Mouse (Mus musculus) heart, adult 8-10 months (tissue): ENCODE data around the gene Ltf. TPM values are rescaled to one million over a fixed set of nuclear protein-coding genes. Genes with fewer than 3 reads are reported as not detected.
A peak's percentile ranks its signal among the peaks of the same experiment; 100 is the strongest.

Source experiments
- DNase-seq: peaks from one replicate; pipeline ENCODE4 v3.0.0; 2022; ENCODE audit warnings: low spot score
- total RNA-seq, 4 experiments: library from RNA; stranded (reverse); gene quantifications; 2 replicates each; pipeline ENCODE4 v1.2.4; 2022

Gene Ltf
- total RNA-seq = 1 to 10 TPM in 1 of 4 experiments, not detected in 3; 6.7 TPM

GRCm38 (mm10) chr9:111019022-111019421 lies at the start of gene Ltf:
Gene Ltf (plus strand): TSS chr9:111019271.
- DNase-seq = no peak

DNA sequence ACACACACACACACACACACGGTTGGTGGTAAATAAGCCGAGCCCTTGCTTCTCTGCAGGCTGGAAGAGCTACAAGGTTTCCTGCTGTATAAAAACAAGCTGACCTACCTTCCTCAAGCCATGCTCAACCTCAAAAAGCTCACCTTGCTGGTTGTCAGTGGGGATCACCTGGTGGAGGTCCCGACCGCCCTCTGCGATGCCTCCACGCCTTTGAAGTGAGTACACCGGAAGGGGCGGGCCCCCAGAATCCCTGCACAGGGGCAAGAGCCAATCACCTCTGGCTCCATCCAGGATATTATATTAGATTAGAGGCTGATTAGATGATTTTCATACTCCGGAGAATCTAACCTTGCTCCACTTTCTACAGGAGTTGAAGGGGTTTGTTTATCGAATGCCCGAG lies 39.7 kb upstream of the Ltf start:
- DNase-seq = no peak

GRCm38 (mm10) chr9:110982351-110982750 lies 36.7 kb upstream of the Ltf start:
- DNase-seq = no peak

DNA sequence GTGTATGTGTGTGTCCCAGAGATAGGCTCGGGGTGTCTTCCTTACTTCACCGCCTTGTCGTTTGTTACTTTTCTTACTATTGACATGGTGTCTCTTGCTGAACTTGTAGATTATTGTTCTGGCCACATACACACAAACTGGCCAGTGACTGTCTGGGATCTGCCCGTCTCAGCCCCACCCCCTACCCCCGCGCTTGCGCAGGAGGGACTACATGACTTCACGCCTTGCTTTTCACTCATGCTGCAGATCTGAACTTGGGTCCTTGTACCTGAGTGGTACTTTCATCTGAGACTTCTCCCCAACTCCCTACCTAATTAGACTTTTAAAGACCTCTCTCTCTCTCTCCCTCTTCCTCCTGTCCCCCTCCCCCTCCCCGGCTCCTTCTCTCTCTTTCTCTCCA lies 35.0 kb upstream of the Ltf start:
- no peak for DNase-seq

- DNase-seq = no peak
Observed at GRCm38 (mm10) chr9:110985541-110985940, 33.5 kb upstream of the Ltf start.

GRCm38 (mm10) chr9:110985951-110986350 lies 33.1 kb upstream of the Ltf start:
- no peak for DNase-seq

DNA sequence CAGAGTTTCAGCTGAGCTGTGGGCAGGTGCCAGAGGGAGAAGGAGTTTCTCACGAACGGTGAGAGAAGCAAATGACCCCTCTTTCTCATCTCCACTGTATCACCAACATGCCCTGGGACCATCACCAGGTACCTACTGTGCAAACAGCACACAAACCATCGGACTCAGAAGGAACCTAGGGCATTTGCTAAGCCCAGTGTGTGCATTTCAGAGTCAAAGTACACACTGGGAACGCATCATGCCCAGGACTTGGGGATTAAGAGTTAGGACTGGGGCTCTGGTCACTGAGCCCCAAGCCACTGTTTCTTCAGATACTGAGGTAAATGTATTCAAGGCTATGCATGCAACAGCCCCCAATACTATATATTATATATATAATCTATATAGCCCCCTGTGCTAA lies 31.7 kb upstream of the Ltf start:
- no peak for DNase-seq

DNA sequence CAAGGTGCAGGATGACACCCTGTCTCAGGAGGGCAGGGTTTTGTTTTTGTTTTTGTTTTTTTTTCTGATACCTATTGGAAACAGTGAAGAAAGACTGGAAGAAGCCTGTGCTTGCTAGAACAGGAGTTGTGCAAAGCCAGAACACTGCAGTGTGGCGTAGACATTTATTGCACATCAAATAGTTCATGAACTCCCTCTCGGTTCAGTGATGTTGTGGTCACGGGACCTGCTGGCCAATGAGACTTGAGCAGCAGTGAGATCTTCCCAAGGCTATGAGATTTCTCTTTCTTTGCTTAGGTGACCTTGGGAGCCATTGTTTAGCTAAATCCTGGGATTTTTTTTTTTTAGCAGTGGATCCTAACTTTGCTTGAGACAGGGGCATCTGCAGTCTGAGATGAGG lies 31.0 kb upstream of the Ltf start:
- DNase-seq = no peak

DNA sequence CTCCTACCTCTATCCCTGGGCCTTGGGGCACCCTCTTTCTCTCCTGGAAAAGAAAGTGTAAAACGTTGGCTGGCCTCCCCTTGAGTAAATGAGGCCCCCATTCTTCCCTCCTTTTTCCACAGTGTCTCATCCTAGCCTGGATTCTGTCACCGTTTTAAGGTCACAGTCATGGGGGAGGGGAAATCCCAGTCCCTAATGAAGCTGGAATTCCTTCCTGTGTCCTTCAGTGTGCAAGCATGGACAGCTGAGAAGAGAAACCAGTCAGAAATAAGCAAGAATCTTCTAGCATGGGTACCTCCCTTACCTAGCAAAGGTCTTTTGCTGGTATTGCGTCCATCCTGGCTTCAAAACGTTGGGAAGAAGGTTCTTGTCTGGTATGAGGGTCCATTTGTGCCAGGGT lies 29.9 kb upstream of the Ltf start:
- DNase-seq = no peak

GRCm38 (mm10) chr9:110989543-110989942 lies 29.5 kb upstream of the Ltf start:
- no peak for DNase-seq

- peak; percentile 73 for DNase-seq
Observed at GRCm38 (mm10) chr9:110990204-110990603, 28.9 kb upstream of the Ltf start, which contains the start of gene Rtp3. Gene Rtp3 (minus strand): TSS chr9:110990583.

- DNase-seq = no peak
Observed at GRCm38 (mm10) chr9:110993281-110993709, 25.8 kb upstream of the Ltf start.

DNA sequence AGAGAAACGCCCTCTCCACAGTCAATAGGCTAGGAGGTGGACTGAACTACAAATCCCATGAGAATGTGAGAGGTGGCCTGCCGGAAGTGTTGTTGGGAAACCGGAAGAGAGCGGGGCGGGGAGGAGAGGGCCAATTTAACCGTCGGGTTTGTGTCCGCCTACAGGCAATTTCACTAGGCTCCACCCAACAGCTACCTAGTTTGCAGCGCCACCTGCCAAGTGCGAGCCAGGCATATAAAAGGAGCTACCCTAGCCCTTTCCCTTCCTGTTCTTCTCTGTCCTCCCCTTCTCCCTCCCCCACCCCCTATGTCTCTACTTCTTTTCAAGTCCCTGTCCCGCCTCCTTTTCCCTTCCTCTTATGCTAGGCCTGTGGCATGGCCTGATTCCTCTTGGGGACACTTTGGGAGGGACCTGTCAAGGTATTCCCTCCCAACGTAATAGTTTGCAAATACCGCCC lies 24.3 kb upstream of the Ltf start:
- DNase-seq = peak; percentile 84

- DNase-seq = peak; percentile 86
Observed at GRCm38 (mm10) chr9:110997245-110997644, 21.8 kb upstream of the Ltf start.

DNA sequence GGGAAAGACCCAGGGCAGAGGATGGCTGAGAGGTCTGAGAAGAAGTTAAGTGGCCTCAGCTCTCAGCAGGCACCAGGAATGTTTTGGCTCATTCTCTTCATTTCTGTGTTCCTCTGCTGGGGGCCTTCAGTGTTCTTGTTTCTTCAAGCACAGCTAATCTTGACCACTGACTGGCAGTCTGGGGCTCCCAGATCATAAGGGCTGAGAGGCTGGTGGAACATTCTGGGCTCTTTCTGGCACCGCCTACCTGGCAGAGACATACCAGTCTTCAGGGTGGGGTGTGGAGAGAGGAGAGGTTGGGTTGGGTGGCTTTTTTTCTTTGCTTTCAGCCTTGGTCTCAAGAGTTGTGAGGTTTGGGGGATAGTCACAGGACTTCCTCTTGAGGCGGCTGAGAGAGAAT lies 20.0 kb upstream of the Ltf start:
- DNase-seq = no peak

GRCm38 (mm10) chr9:110999856-111000255 lies 19.2 kb upstream of the Ltf start:
- DNase-seq = peak; percentile 41

DNA sequence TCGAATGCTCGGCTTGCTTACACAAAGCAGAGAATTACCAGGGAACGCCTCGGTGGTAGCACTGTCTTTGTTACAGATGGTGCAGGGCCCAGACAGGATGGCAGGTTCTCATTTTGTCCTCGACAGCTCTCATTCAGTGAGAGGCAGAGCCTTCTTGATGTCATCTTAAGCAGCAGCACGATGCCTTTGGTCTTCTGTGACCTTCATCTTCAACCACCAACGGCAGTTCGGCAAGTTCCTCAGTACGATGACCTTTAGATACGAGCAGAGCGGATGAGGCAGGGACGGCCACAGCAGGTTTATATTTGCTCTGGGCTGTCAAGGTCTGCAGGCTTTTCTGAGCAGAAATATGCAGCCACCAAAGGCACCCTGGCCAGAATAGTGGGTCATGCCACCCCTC lies 17.4 kb upstream of the Ltf start:
- no peak for DNase-seq

DNA sequence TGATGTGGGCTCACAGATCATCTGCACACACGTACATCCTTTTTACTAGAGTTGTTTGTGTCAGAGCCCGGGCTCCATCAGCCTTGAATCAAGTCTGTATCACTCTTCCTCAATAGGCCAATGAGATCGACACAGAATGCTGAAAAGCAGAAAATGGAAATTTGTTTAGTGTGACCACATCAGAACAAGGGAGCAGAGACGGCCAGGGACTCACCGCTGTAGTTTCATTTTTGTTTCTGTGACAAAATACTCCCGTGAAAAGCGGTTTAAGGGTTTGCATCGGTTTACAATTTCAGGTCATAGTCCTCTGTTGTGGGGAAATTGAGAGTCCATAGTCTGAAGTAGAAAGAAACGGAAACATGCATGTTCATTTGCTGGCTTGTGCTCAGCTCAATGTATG lies 15.8 kb upstream of the Ltf start:
- no peak for DNase-seq

DNA sequence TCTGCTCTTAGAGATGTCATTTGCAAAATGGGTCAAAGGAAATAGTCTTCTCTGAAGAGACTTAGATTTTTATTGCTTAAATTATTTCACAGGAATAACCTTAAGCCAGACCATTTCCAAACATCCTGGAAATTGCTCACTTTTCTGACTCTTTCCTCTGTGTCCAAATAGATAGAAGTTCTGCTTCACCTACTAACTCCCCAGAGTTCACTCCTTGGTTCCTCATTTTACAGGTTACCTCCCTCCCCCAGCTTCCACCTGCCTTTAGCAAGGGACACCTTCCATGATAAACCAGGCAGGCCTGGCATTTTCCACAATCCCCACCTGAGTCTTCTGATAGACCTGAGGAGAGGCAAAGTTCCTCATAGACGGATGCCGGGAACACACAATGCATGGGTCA lies 12.5 kb upstream of the Ltf start:
- no peak for DNase-seq

DNA sequence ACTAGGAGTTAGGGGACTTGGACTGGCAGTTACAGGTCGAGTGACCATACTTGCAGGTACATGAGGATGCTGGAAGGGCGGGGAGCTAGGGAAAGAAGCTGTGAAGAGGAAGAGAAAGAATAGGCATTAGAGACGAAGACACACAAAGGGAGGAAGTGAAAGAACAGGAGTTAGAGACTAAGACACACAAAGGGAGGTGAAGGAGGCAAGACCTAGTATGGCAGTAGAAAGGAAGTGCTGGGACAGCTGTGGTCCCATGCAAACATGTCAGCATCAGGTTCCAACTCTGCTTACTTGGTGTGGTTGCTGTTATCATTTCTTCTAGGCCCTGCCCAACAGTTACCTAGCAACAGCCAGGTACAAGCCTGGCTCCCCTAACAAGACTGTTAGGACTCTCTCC lies 9.3 kb upstream of the Ltf start:
- no peak for DNase-seq

DNA sequence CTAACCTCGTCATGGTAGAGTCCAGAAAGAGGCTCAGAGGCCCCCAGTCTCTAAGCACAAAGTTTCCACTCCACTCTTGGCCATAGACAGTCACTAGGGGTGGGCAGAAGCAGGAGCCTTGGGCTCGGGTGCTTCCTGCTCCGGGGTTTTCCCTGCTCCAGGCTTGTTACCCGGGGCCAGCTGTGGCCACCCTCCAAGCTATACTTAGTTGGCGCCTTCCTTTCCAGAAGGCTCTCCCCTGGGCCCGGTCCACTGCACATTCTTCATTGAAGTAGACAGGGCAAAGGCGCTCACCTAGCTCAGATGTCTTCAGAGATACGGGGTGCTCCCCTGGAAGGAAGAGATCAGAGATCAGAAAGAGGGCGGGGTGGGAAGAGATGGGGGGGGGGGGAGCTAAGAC lies 7.5 kb upstream of the Ltf start:
- DNase-seq = no peak

DNA sequence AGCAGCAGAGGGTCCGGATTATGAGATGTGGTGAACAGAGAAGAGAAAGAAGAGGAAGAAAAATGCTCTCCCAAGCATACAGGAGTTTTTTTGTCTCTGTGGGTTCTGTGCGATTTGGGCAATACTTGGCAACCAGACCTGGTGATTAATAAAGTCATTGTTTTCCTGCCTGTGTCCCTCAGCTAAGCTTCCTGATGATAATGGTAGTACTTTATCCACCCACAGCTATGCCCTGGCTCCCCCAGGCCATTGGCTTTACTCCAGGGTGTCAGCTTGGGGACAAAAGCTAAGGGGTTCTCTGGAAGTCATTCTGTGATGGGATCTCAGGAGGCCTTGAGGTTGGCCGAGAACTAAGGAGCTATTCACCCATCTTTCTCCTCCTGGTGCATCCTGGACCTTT lies 7.0 kb upstream of the Ltf start:
- DNase-seq = no peak

- DNase-seq = no peak
Observed at GRCm38 (mm10) chr9:111015658-111016057, 3.4 kb upstream of the Ltf start.

GRCm38 (mm10) chr9:111026791-111027190 lies 7.7 kb downstream of the Ltf start:
- no peak for DNase-seq

DNA sequence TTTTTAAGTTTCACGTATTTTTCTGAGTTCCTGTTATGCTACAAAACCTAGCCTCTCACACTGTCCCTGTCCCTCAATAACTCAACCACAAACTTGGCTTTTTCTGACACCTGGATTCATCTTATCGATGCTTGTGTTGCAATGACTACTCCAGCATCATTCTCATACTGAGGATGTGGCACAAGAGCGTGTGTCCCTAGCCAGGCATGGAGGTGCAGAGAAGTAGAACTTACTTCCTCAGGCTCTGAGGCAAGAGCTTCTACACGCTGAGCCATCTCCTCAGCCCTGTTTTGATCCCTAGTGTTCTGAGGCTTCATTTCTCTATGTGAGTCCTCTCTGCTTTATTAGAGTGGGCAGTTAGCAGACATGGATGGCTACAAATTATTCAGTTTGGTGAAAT lies 14.6 kb downstream of the Ltf start:
- no peak for DNase-seq
